Mouse (Mus musculus) C2C12 (cell line): ENCODE results near the gene Plekha6. TPM values are rescaled to one million over a fixed set of nuclear protein-coding genes. Genes with fewer than 3 reads are reported as not detected.

Experiments
- H3K27me3 ChIP-seq: one replicate; pipeline ENCODE4 v1.6.1; 2011; ENCODE audit not compliant: control insufficient read depth, insufficient read depth, insufficient read length
- H3K36me3 ChIP-seq: one replicate; pipeline ENCODE4 v1.6.1; 2011; ENCODE audit not compliant: control insufficient read depth, insufficient read depth
- H3K4me3 ChIP-seq: one replicate; pipeline ENCODE4 v1.5.1; 2011; ENCODE audit warnings: mild to moderate bottlenecking, control low read depth; ENCODE audit not compliant: poor library complexity, insufficient read depth, severe bottlenecking
- H3K79me2 ChIP-seq: one replicate; pipeline ENCODE4 v1.6.1; 2011; ENCODE audit not compliant: control insufficient read depth, insufficient read depth
- H3K79me3 ChIP-seq: one replicate; pipeline ENCODE4 v1.6.1; 2011; ENCODE audit warnings: low read depth, control low read depth
- H3ac ChIP-seq: one replicate; pipeline ENCODE3; 2011; ENCODE audit warnings: low read depth; ENCODE audit not compliant: control insufficient read depth, insufficient read length
- CEBPB ChIP-seq: IDR thresholded peaks from one replicate; pipeline ENCODE4 v1.6.1; 2011; ENCODE audit warnings: low read depth, mild to moderate bottlenecking, control low read depth, moderate library complexity
- CTCF ChIP-seq: IDR thresholded peaks from one replicate; pipeline ENCODE4 v1.5.1; 2011; ENCODE audit not compliant: control insufficient read depth, insufficient read depth, insufficient read length
- FOSL1 ChIP-seq: IDR thresholded peaks from one replicate; pipeline ENCODE4 v1.8.0; 2011; ENCODE audit warnings: mild to moderate bottlenecking, low read length; ENCODE audit not compliant: poor library complexity, insufficient read depth, severe bottlenecking
- MAX ChIP-seq: IDR thresholded peaks from one replicate; pipeline ENCODE4 v1.6.1; 2011; ENCODE audit warnings: mild to moderate bottlenecking, control low read depth
- MYOD1 ChIP-seq: IDR thresholded peaks from one replicate; pipeline ENCODE4 v1.6.1; 2011; ENCODE audit warnings: low read depth; ENCODE audit not compliant: control insufficient read depth, insufficient read length
- MYOG ChIP-seq: IDR thresholded peaks from one replicate; pipeline ENCODE4 v1.6.1; 2011; ENCODE audit not compliant: control insufficient read depth, insufficient read length; ENCODE audit errors: extremely low read depth
- USF1 ChIP-seq: IDR thresholded peaks from one replicate; pipeline ENCODE4 v1.6.1; 2011; ENCODE audit warnings: low read depth, mild to moderate bottlenecking, control low read depth, moderate library complexity
- long read RNA-seq, 2 experiments: library from polyadenylated mRNA; unstranded; transcript quantifications; one replicate each; pipeline ENCODE4 v2.0.0; 2019 to 2020
- polyA plus RNA-seq: library from polyadenylated mRNA; unstranded; fragments of >200 nt; fragmentation: generic; extraction: Trizol; gene quantifications from one replicate; pipeline ENCODE4 v1.2.1, GENCODE M21; 2012; ENCODE audit warnings: missing spikeins

The Plekha6 gene
- 0.15 TPM for polyA plus RNA-seq
- long read RNA-seq, experiment 1, result 0 reads
- long read RNA-seq, experiment 2, full-length matches to known transcripts, result 1 of 3 reads
- long read RNA-seq, experiment 2, partial matches to known transcripts, result 0 of 3 reads
- long read RNA-seq, experiment 2, other reads (novel, unspliced or antisense), result 2 of 3 reads

DNA sequence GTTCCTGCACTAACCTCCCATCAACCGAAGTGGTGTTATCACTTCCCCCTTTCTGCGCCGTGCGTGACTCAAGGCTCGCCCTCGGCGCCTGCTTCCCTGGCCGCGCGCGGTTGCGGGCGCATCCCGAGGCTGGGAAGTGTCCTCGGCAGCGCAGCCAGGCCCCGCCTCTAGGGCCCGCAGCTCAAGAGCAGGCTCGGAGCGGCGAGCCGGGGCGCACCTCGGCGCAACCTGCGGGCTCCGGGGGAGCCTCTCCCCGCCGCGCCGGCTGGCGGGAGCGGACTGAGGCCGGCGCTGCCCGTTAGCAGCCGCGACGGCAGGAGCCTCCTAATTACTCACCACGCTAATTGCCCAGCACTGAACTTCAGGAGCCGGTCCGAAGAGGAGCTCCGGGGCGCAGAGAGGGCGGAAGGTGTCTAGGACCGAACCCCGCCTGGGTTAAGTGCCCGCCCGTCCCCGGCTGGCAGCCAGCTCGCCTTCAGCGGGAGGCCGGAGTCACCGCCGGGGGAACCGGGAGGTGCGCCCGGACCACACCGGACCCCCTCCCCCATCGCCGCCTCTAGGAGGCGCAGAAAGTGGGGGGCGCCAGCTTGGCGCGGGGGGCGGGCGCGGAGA is at the start of gene Plekha6:
Gene Plekha6, plus strand, starts transcription at position 391 of the 612 bp plus-strand sequence.
- Histone ChIP-seq H3K27me3 (peaks cover 86% of the 10 kb centered on the region), H3K79me3 (no peaks in the 10 kb centered on the region), H3ac (no peak within 1 kb of the TSS), H3K36me3 (no peaks in the 10 kb centered on the region), H3K79me2 (no peaks in the 10 kb centered on the region), H3K4me3 (no peak within 1 kb of the TSS)
- no peak for TF ChIP-seq MYOD1
- no peak for TF ChIP-seq USF1
- no peak for TF ChIP-seq CEBPB
- no peak for TF ChIP-seq FOSL1
- no peak for TF ChIP-seq CTCF
- no peak for TF ChIP-seq MAX
- TF ChIP-seq MYOG, result no peak

DNA sequence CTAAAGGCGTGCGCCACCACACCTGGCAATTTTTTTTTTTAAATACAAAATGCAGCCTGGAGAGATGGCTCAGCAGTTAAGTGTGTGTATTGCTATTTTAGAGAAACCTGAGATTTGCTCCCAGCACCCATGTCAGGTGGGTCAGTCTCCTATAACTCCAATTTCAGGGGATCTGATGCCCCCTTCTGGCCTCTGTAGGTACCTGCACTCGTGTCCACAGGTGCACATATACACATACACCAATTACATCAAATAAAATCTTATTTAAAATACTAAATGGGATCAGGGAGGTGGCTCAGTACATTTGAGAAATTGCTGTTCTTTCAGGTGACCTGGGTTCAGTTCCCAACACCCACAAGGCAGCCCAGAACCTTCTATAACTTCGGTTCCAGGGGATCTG is 47.9 kb upstream of the Plekha6 start:
- H3K27me3 ChIP-seq, result no peaks in the 10 kb centered on the region
- no peaks in the 10 kb centered on the region for H3K79me2 ChIP-seq
- TF ChIP-seq CEBPB, result no peak
- no peak for TF ChIP-seq MYOG
- TF ChIP-seq CTCF, result no peak
- no peak for TF ChIP-seq MAX
- no peak for TF ChIP-seq FOSL1
- TF ChIP-seq MYOD1, result no peak
- no peak for TF ChIP-seq USF1
- H3K79me3 ChIP-seq, result no peaks in the 10 kb centered on the region
- no peak overlapping the region for H3K4me3 ChIP-seq
- H3K36me3 ChIP-seq, result no peaks in the 10 kb centered on the region
- no peak overlapping the region for H3ac ChIP-seq

DNA sequence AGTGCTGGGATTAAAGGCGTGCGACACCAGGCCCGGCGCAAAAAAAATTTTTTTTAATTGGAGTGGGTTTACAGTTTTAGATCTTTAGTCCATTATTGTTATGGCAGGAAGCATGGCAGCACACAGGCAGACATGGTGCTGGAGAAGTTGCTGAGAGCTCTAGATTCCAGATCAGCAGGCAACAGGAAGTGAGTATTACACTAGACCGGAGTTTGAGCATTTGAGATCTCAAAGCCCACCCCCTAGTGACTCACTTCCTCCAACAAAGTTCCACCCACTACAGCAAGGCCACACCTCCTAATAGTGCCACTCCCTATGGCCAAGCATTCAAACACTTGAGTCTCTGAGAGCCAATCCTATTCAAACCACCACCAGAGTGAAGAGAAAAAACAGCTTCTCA is 45.9 kb upstream of the Plekha6 start:
- Histone ChIP-seq H3ac (no peak overlapping the region), H3K36me3 (no peaks in the 10 kb centered on the region), H3K4me3 (no peak overlapping the region), H3K79me3 (no peaks in the 10 kb centered on the region), H3K27me3 (no peaks in the 10 kb centered on the region), H3K79me2 (no peaks in the 10 kb centered on the region)
- TF ChIP-seq MYOG, result no peak
- no peak for TF ChIP-seq MAX
- no peak for TF ChIP-seq CEBPB
- no peak for TF ChIP-seq CTCF
- TF ChIP-seq USF1, result no peak
- no peak for TF ChIP-seq MYOD1
- TF ChIP-seq FOSL1, result no peak

DNA sequence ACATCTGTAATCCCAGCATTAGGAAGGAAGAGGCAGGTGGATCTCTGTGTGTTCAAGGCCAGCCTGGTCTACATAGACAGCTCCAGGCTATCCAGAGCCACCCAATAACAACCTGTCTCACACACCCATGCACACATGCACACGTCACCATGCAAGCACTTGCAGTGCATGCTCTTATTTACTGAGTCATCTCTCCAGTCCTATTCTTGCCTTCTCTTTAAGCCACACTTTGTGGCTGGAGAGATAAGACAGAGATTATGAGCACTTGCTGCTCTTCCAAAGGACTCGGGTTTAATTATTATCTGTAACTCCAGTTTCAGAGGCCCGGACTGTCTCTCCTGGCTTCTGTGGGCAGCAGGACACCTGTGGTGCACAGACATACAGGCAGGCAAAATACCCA is 45.2 kb upstream of the Plekha6 start:
- Histone ChIP-seq H3K79me2 (no peaks in the 10 kb centered on the region), H3ac (no peak overlapping the region), H3K4me3 (no peak overlapping the region), H3K27me3 (no peaks in the 10 kb centered on the region), H3K36me3 (no peaks in the 10 kb centered on the region), H3K79me3 (no peaks in the 10 kb centered on the region)
- TF ChIP-seq MYOG (no peak), MYOD1 (no peak)

DNA sequence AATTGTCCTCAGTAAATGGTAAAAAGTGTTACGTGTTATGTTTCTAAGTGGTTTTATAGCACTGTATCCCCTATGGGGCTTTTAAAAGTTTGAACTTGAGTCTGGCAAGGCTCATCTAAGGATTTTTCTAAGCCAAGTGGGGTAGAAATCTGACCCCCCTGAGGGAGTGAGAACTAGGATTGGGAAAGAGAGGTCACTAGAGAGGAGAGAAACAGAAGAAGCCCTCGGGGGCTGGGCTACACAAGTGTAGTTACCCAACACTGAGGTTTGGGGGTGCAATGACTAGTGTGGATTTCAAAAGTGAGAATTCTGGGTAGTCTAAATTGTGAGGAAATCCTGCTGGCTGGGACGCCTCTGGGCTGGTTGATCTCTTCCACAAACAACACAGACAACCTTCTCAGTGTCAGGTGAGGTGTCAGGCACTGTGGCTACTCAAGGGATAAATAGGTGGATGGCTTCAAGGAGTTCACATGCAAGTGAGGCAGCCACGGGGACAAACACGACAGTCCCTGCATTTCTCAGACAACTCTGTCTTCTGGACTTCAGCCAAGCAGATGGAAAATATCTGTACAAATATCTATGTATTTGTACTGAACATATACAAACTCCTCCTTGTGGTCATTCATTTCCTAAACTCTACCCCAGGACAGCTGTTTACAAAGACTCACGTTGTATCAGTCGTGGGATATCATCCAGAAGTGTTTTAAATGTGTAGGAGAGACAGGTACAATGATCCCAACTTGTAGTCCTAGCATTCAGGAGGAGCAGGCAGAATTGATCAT is 43.9 kb upstream of the Plekha6 start:
- no peak overlapping the region for H3K4me3 ChIP-seq
- TF ChIP-seq FOSL1, result no peak
- TF ChIP-seq MAX, result no peak
- TF ChIP-seq MYOG, result no peak
- peak; percentile 24 for TF ChIP-seq CEBPB
- TF ChIP-seq CTCF, result no peak
- no peaks in the 10 kb centered on the region for H3K36me3 ChIP-seq
- H3K27me3 ChIP-seq, result no peaks in the 10 kb centered on the region
- no peaks in the 10 kb centered on the region for H3K79me2 ChIP-seq
- H3K79me3 ChIP-seq, result no peaks in the 10 kb centered on the region
- H3ac ChIP-seq, result no peak overlapping the region
